Mouse (Mus musculus) B cell, adult 2 months (primary cell): ENCODE data around the gene H2-M1.

Experiments
- DNase-seq, 2 experiments: peaks; one replicate each; pipeline ENCODE4 v3.0.0; 2022

Gene H2-M1

DNA sequence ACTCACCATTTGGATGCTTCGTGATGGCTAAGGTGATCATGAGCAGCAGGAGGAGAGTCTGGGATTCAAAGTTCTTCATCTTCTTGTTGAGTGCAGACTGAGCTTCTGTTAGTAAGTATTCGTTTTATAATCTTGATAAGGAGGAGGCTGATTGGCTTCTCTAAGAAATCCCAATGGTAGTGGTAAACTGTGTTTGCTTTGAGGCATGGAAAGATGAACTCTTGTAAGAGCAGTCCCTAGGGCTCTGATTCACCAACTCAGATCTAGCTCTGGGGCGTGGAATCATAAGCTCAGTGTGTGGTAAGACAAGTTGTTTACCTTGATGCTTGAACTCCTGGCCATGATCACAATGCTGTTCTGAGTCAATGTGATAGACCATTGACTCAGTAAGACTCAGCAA lies at the start of gene H2-M1:
TSS of gene H2-M1 (minus strand) at position 101 of the 400 bp plus-strand sequence.
- DNase-seq = no peak

DNA sequence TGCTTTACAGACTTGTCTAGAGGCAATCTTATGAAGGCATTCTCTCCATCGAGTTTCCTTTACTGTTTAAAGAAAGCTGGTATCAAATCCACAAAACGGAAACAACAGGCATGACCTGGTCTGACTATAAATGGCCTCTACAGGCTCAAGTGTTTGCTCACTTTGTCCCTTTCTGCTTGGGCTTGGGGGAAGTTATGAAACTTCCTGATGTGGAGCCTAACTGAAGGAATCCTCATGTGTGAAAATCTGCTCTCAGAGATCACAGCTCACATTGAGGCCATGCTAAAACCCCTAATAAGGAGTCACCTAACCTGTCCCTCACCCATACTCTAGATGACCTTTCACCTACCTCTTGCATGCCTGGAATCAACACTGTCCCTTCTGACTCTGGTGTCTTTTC lies 25.7 kb upstream of the H2-M1 start:
- no peak for DNase-seq

DNA sequence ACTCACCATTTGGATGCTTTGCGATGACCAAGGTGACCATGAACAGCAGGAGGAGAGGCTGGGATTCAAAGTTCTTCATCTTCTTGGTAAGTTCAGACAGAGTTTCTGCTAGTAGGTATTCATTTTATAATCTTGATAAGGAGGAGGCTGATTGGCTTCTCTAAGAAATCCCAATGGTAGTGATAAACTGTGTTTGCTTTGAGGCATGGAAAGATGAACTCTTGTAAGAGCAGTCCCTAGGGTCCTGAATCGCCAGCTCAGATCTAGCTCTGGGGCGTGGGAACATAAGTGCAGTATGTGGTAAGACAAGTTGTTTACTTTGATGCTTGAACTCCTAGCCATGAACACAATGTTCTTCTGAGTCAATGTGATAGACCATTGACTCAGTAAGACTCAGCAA lies 29.5 kb downstream of the H2-M1 start, which contains the start of gene H2-M9:
TSS of gene H2-M9 (minus strand) at position 101 of the 400 bp plus-strand sequence.
- DNase-seq = no peak
